Mouse (Mus musculus) liver, adult 2 months (tissue): ENCODE measurements around the gene Zfand2a.

Source experiments
- CTCF ChIP-seq: fragments of 200-500 bp; IDR thresholded peaks from 2 replicates; pipeline ENCODE4 v1.5.1; 2011; ENCODE audit warnings: low read depth, low read length, control low read depth
- POLR2A ChIP-seq: fragments of 200-500 bp; IDR thresholded peaks from 2 replicates; pipeline ENCODE4 v1.6.1; 2011; ENCODE audit warnings: low read length, control low read depth; ENCODE audit not compliant: insufficient read depth; ENCODE audit errors: extremely low read depth

DNA sequence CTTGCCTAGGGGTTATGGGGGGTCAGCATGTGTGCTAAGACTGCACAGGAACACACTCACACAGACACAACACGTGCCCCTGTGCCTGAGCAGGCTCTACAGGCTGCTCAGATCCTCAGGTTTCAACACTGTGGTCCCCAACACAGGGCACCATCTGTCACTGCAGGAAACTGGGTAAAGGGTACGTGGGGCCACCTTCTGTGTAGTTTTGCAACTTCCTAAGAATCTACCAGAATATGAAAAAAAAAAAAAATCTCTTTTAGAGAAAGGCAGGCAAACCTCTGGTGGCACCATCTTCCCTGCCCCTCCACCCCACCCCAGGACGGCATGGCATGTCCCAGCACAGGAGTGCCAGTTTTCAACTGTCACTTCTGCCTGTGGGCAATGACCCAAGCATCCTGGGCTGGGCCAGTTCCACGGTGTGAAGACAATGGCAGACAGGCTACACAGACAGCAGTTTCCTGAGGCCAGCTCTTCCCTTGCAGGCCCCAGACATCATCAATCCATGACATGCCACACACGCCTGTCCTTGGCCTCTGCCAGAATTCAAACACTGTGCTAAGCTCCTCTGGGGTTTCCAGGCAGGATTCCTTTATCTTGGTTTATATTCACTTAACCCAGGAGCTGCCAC is 35.1 kb downstream of the Zfand2a start:
- no peak for TF ChIP-seq CTCF
- no peak for TF ChIP-seq POLR2A
